Mouse (Mus musculus) retina, postnatal 1 day (tissue): ENCODE data around the gene Sbno2.

Source experiments
- DNase-seq: peaks from one replicate; pipeline ENCODE4 v3.0.0-alpha.2; 2012

Gene Sbno2

DNA sequence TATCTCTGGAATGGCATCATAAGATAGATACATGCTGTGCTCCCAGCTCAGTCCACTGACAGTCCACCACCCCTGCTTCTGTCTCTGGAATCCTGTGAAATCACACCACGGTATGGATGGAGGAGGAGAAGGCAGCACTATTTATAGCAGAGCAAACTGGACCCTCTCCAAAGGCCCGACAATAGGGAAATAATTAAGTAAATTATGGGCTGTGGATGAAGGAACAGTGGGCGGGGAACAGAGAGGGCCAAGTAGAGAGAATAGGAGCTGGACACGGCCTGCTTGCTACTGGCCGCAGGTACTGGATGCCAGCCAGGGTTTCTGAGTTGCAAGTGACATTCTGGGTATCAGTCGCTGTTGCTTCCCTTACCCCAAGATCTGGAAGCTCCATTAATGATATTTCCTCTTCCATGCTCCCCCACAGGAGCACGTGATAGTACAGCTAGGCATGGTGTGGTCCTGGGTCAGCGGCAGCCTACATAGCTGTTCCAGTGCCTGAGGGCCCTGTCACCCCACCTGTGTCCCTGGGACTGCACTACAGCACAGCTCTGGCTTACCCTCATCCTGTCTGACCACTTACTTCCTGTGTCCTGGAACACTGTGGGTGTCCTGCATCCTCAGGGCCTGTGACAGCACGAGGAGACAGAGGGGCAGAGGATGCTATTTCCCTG, 20.4 kb downstream of the Sbno2 start:
- DNase-seq, result no peak

DNA sequence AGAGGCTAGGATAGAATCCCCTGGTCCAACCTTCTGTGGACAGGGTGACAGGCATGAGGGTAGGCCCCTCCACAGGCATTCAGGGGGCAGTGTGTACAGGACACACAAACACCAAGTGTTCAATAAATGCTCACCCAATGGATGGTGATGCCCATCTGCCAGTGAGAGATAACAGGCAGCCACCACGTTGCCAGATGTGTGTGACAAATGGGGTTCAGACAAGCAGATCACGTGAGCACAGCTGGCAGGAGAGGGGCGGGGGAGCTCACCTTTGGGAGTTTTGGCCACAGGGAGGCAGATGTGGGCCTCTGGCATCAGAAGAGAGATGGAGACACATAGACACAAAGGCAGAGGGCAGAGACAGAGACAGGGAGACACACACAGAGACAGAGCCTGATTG, 24.3 kb downstream of the Sbno2 start:
- no peak for DNase-seq

DNA sequence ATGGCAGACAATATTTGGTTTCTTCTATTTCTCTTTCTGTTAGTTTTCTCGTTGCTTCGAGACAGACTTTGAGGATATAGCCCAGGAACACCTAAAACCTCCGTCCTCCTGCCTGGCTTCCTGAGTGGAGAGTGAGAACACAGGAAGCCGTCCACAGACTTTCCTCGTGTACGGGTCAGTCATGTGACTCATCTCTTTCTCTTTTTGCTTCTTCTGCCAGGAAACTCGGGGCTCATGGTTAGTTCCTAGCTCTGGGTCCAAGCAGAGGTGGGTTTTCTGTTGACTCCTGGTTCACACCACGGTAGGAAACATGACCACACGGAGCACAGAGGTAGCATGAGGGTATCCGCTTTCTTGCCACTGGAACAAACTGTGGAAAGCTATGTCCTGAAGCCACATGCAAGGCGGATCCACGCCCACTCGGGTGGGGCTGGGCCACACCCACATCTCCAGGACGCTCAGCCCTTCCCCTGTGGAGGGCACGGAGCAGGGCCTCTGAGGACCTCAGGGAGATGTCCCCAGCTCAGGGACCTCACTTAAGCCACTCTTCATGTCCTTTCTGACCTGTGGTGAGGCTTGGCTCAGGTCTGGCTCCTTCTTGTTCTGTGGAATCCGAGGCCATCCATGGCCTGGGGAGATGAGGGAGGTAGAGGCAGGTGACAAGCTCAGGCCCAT, 24.8 kb downstream of the Sbno2 start:
- DNase-seq, result no peak

DNA sequence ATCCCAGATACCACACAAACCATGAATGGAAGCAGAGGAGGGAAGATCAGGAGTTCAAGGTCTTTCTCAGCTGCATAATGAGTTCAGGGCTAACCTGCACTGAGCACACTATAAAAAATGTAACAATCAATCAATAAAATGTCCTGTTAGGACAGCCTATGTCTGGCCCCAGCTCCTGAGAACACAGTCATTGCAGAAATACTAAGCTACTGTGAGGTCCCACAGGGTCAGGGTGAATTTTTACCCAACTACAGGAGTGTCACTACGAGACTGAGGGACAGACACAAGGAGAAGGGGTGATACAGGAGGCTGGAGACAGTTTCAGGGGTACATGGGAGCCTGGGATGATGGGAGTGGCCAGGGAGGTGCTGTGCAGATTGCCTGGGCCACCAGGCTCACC, 27.0 kb downstream of the Sbno2 start:
- no peak for DNase-seq

DNA sequence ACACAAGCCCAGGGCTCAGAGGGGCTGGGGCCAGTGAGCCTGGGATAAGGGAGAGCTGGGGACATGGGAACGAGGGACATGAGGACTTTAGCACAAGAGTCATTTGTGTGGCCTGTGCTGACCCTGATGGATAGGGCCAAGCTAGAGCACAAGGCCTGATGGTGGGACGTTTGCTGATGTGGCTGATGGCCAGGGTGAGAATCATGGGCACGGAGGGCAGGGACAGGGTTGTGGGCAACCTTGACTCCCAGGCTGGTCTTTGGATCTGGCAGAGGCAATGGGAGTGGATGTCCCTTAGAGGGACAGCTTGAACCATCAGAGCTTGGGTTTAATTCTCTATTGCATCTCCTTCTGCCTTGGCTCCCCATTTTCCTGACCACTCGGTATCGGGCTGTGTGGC, 28.1 kb downstream of the Sbno2 start:
- no peak for DNase-seq

DNA sequence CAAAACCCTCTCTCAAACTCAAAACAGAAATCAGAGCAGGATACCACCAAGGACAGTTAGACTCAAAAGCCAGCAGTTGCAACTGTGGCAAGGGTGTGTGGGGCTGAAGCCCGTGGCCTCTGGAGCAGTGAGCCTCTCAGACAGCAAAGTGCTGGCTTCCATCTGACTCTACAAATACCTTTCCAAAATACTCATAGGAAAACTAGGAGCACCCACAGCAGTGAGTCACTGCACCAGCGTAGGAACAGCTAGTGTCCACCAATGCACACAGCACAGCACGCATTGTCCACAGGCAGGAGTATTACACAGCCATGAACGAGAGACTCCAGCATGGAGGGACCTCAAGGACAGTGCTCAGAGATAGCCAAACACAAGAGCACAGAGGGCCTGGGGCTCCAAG, 29.0 kb downstream of the Sbno2 start:
- DNase-seq, result no peak

DNA sequence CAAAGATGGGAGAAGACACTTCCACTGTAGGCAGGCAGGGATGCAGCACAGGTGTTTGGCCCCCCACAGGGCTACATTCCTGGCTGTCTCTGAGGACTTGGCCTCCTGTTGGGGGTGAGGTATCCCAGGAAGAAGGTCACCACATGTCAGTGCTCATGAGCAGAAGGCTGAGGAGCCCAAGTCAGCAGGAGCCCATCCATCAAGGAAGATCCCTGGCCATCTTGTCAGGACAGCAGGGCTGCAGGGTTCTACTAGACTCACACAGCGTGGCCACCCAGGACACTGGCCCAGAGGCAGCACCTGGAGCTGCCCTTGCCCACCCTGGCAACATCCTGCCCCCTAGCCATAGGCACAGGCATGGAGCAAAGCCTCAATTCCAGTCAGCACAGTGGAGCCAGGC, 29.4 kb downstream of the Sbno2 start:
- DNase-seq, result no peak

DNA sequence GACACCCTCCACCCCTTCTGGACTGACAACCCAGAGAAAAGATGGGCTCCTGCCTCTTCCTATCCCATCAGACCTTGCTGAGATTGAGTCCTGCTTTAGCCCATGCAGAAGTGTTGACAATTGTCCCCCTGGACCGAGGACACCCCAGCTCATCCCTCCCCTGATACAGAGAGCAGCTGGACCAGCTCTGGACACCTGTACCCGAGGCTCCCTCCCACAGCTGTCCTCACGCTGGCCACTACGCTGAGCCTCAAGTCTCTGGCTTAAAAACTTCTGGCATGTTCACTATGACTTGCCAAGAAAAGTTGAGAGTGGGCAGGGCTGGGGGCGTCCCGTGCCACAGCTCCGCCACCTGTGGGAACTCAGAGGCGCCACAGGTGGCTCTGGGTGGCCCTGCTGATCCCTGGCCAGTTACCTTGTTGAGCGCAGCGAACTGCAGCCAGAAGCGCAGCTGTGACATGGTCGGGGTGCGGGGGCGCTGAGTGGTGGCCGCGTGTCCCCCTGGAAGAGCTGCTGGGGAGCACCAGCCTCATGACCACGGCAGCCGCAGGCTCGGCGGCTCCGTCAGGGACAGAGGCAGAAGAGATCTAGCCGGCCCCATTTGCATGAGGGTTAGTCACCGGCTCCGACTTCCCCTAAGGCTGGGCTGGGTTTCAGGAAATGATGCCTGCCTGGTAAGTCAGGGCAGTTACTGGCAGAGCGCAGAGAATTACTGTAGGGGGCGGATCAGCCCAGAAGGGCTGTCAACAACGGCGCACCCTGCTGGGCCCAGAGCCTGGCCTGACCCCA, 30.4 kb downstream of the Sbno2 start:
- DNase-seq, result no peak

DNA sequence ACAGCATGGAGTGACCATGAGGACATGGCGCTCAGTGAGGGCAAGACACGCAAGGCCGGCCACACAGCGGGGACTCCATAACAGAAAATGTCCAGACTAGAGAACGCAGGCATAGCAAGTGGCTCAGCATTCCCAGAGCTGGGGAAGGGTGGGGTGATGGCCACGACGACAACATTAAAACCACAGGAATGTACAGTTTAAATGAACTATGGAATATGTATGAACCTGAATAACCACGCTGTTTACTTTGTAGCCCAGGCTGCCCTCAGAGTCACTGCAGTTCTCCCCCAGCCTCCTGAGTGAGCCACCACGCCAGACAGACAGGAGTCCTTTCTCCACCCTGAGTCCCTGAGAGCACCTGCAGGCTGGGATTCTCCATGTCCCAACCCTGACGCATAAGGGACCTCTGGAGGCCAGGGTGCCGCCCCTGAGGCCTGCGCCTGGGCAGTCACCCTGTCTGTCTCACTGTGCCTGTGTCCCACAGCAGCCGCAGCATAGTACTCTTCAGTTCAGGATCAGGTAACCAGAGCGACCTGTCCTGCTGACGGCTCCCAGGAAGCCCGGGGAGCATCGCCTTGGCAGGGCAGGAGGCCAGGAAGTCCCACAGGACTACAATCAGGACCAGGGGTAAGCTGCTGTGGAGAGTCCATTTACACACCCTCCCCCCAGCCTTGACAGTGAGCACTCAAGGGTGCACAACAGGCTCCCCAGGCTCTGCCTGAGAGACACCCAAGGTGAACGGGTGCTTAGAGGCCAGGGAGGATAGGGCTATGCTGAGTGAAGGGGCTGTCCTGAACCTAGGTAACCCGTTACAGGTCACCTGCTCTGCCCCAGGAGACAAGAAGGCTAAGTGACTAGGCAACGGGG, 32.5 kb downstream of the Sbno2 start:
- no peak for DNase-seq

DNA sequence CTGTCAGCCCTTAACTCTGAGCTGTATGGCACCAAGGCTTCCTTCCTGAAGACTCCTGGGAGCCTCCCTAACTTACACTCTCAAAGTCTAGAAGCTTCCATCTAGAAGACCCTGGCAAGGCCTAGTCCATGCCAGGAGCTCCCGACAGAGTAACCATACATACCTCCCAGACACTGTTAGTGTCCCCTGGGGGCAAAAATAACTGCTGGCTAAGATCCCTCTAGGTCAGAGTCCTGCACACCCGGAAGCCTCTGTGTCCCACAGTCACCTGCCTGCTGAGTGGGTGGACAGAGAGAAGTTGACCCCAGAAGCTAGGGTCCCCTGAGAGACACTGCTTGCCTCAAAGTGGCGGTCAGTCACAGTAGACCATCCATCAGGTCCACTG, 33.9 kb downstream of the Sbno2 start:
- no peak for DNase-seq

DNA sequence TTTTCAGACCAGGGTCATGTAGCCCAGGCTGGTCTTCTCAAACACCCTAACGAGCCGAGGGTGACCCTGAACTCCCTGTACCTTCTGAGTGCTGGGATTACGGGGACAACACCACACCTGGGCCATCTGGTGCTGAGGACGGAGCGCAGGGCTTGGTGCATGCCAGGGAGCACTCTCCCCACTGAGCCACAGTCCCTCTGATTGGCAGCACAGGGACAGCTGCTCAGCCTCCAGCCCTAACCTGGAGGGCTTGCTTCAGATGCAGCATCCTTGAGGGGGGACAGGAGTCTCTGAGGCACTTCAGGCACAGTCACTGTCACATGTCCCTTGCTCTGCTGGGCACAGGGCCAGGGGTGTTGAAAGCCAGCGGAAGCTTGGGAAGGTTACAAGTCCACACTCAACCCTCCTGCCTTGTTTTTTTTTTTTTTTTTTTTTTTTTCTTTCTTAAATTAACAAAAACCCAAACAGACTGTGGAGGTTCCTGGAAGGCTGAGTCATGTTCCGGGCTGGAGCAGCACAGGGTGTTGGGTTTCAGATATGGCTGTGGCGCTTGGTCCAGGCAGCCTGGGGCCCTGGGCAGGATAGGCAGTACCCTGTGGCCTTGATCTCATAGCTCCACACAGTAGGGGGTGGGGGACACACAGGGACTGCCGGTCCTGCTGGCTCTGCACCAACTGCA, 34.4 kb downstream of the Sbno2 start:
- DNase-seq, result no peak

DNA sequence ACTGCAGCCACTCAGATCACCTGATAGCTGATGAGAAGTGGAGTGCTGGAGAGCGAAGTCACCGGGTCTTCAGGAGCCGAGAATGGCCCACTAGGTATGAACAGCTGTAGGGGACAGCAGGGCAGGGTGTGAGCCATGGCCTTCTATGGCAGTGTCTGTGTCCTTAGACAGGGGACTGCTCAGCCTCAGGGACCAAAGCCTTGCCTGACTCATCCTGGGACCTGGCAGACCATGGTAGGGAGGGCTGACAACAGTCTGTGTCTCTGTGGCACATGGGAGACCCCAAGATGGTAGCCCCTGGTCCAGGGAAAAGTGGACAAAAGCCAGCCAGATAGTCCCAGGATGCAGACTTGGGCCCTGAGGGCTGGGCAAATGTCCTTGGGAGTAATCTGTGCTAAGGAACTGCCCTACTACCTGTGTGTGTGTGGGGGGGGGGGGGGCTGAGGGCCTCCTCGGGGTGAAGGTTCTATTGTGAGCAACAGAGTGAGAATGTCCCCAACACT, 35.4 kb downstream of the Sbno2 start:
- DNase-seq, result no peak

DNA sequence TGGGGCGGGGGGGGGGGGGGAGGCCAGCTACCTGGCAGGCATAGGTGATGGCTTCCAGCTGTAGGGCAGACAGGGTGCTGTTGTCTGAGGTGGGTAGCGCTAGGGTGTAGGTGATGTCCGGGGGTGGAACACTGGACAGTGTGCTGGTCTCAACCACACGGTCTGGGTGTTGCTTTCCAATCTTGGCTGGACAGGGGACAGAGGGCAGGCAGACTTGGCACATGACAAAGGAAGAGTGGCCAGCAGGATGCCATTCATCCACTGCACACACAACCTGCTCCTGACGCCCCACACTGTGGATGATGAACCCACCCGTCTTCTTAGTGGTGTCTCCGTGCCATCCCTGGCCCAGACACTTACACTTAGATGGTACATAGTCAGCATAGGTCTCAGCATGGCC, 36.1 kb downstream of the Sbno2 start:
- DNase-seq, result no peak

DNA sequence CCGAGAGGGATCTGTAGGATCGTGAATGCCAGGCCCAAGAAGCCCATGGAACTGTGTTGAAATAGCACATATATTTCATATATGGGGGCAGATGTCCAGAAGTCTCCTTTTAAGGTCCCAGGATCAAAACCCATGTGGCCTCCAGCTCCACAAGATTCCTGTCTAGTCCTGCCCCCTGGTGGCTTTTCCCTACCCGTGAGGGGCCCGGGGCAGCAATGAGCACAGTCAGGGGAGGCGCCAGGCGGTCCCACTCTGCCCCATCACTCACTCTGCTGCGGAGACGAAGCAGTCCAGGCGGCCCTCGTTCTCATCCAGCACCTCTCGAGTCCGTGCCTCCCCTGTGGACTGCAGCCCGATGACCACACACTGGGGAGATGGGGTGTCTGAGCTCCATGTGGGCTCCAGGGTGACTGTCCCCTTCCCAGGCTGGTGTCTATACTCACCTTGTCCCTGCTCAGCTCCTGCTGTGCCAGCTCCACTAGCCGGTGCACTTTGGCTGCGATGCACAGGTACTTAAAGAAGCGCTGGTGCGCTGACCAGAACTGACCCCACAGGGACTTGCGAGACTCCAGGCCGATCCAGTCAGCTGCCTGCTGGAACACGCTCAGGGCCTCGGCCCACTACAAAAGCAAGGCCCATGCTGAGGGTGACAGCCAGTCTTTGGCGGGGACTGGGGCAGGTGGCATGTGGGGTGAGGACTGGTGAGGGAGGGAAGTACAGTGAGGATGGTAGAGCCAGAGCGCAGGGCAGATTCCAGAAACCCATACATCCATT, 41.3 kb downstream of the Sbno2 start:
- no peak for DNase-seq

DNA sequence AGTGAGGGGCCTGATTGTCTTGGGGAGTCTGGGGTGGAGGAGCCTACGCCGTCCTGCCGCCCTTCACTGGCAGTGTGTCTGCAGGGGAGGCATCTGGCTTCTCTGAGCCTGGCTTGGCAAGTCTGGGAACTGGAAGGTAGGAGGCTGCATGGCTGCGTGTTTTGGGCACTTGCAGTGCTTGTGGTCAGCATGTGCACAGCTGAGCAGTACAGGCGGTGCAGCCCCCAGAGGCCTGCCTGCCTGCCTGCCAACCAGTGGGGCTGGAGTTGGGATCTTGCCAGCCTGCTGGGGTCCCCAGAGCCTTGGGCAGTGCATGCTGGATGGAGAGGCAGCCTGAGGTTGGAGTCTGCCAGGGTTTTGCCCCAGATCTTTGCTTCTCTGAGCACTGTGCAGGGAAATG, 42.3 kb downstream of the Sbno2 start:
- DNase-seq, result no peak

DNA sequence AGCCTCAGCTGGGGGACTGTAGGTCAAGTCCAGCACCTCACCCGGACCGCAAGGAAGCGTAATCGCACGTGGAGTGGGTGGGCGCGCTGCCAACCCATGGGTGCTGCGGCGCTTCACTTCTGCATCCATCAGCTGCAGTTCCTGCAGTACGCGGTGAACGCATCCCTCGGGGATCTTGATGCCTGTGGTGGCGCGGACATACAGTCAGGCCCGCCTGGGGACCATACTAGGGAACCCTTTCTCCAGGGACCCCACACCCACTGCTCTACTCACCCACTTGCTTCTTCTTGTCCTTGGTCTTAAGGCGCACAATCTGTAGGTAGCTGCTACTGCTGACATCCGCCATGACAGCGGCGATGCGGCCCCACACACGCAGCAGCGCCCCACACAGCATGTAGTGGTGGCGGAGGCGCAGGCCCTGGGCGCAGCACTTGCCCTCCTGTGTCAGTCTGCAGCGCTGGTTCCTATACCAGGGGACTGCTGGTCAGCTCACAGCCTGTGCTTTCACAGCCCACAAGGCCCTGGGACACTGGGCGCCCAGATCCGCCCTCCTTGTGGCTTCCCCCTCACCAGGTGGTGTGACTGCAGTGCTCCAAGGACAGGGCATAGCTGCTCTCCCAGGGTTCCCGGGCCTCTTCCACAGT, 47.6 kb downstream of the Sbno2 start:
- DNase-seq, result no peak

DNA sequence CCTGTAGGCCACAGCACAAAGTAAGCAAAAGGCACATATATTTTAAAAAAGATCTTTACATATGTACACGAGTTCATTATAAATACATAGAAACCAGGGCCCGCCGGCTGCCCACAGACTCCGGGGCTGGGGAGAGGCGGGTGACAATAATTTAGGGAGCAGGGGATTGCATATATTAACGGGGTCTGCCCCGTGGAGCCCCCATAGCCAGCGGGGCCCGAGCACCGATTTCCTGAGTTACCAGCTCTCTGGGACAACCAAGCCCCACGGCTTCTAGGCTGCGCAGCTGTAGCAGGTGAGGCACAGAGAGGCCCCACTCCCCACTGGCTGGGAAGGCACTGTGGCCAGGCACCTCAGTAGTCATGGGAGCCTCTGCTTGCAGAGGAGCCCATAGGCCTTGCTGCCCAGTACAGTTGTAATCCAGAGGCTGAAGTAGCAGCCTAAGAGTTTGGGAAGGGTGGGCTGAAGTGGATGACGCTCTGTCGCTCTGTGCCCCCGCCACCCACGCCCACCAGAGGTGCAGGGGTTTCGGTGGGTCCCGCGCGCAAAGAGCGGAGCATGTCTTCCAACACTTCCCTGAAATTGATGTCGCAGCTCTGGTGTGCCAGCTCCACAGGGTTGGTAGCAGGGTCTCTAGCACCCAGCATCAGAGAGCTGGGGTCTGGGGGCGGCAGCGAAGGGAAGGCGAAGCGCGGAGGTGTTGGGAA, 48.2 kb downstream of the Sbno2 start:
- DNase-seq, result no peak

DNA sequence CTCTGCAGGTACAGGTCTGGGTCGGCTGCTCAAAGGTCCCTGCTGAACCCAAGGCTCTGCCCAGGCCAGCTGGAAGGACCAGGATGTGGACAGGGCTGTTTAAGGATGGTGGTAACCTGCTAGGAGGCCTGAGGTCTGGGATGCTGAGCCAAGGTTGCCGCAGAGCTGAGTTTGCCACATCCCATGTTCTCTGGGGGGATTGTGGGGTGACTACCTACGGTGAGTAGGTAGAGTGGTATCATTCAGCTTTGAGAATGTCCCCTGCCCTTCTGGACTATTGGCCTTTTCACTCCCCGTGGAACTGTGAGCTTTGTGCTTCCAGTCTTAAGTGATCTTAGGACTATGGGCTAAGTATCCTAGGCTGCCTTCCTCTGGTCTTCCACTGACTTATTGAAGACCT, 48.9 kb downstream of the Sbno2 start:
- no peak for DNase-seq

DNA sequence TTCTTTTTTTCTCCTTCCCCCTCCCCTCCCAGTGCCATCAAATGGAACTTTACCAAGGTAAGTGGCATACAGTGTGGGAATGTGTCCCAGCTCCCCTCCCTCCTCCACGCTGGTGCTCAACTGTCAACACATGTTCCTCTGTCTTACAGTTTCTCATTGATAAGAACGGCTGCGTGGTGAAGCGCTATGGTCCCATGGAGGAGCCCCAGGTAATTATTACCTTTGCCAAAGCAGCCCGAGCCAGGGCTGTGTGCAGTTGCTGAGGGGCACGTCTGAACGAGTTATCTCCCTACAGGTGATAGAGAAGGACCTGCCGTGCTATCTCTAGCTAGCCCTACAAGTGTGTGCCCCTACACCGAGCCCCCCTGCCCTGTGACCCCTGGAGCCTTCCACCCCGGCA, 49.5 kb downstream of the Sbno2 start:
- DNase-seq, result no peak

DNA sequence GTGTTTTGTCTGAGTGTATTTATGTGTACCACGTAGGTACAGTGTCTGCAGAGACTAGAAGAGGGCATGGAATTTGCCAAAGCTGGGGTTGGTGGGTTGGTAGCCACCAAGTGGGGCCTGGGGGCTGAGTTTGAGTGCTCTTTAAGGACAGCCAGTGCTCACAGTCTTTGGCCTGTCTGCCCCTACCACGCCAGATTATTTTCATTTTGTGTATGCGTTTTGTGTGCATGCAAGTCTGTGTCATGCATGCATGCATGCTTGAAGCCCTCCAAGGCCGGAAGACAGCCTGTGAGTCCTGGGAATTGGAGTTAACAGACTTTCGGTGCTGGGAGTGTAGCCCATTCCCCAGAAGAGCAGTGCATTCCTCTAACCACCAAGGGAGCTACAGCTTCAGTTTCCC, 50.0 kb downstream of the Sbno2 start:
- DNase-seq, result no peak
